ENCODE assay signal across 8 mouse cellular contexts in genomic region chr4:98382716-98383424, GRCm38 (mm10). TPM values are rescaled to one million over a fixed set of nuclear protein-coding genes. Genes with fewer than 3 reads are reported as not detected.
A peak's percentile ranks its signal among the peaks of the same experiment; 100 is the strongest.
DNase-seq lines count a peak whose midpoint lies in the region; ATAC-seq and TF ChIP-seq lines count a peak whose summit lies in the region.

TSS of gene Tm2d1 (minus strand) at chr4:98383306.

- no peaks in the 10 kb centered on the region for H3K79me2 ChIP-seq in CH12.LX (replicated peaks; ENCODE audit: control insufficient read depth, extremely low read depth, insufficient read depth, poor library complexity, severe bottlenecking)

- TF ChIP-seq CTCF in CH12.LX (conservative IDR thresholded peaks at IDR 0.05 in 1 of 2, IDR thresholded peaks at IDR 0.05 in 1 of 2; ENCODE audit: low read depth in 2 of 2, low read length in 2 of 2): no peak

- H3K27ac ChIP-seq in CH12.LX (ENCODE audit: insufficient read depth, low read depth): peak within 1 kb of the TSS; percentile 33
- peak within 1 kb of the TSS; percentile 97 for H3K27ac ChIP-seq in forebrain, embryonic 10.5 days
- H3K27ac ChIP-seq in heart, embryonic 14.5 days (replicated peaks in 1 of 2; ENCODE audit: control insufficient read depth in 1 of 2, insufficient read depth in 1 of 2, low read depth in 2 of 2, low read length in 2 of 2): peak within 1 kb of the TSS; percentile 75
- H3K27ac ChIP-seq in liver, embryonic 13.5 days: no peak within 1 kb of the TSS; the same call in 1 of the 2 replicates
- peak within 1 kb of the TSS; percentile 58; the same call in 1 of the 2 replicates for H3K27ac ChIP-seq in stomach, embryonic 14.5 days (ENCODE audit: low read length)

- DNase-seq in CH12.LX (ENCODE audit: extremely low read depth): peak; percentile 81
- peak; percentile 48 for DNase-seq in c-Kit-positive CD71-negative TER-119-negative erythroid progenitor cells, embryonic 14.5 days (ENCODE audit: low read depth)
- peak; percentile 83 for DNase-seq in forebrain, embryonic 10.5 days (ENCODE audit: extremely low spot score, low spot score)
- peak; percentile 89 for DNase-seq in kidney, postnatal 14 days
- DNase-seq in liver, embryonic 13.5 days: peak; percentile 64
- peak; percentile 75 to 82 for DNase-seq in natural killer cell, adult 2 months (ENCODE audit: low spot score in 2 of 2)

- in situ Hi-C loops in CH12.LX (cut with MboI; ENCODE audit: low pct_ligation_motif_present, low pct_unique_long_range_greater_than_20kb, low sequenced_read_pairs): loop anchor here (25.0 kb wide), 1 partner anchor 529 kb away; the partner anchor contains the start of gene Usp1

- peak within 1 kb of the TSS; percentile 77 for H3K4me2 ChIP-seq in CH12.LX (ENCODE audit: insufficient read depth, low read depth, poor library complexity, severe bottlenecking)
- peak within 1 kb of the TSS; percentile 72 for H3K4me2 ChIP-seq in heart, embryonic 14.5 days (ENCODE audit: low read length)
- peak within 1 kb of the TSS; percentile 74 for H3K4me2 ChIP-seq in liver, embryonic 13.5 days
- H3K4me2 ChIP-seq in stomach, embryonic 14.5 days (replicated peaks; ENCODE audit: low read depth, low read length): peak within 1 kb of the TSS; percentile 45

- peak; percentile 93 for TF ChIP-seq POLR2A in CH12.LX (IDR thresholded peaks at IDR 0.05; ENCODE audit: low read depth, low read length)

- dilution Hi-C loops in CH12.LX (cut with MboI; ENCODE audit: extremely low pct_ligation_motif_present, extremely low pct_unique_long_range_greater_than_20kb, low sequenced_read_pairs): no loop called here

- peak within 1 kb of the TSS; percentile 89 to 98 (median 92) for H3K4me3 ChIP-seq in CH12.LX (replicated peaks in 1 of 3; ENCODE audit: low read depth in 2 of 3, low read length in 2 of 3, poor library complexity in 1 of 3)
- peak within 1 kb of the TSS; percentile 97 for H3K4me3 ChIP-seq in forebrain, embryonic 10.5 days
- H3K4me3 ChIP-seq in heart, embryonic 14.5 days (ENCODE audit: control insufficient read depth in 1 of 2, insufficient read depth in 1 of 2, low read depth in 1 of 2, low read length in 2 of 2): peak within 1 kb of the TSS; percentile 84 to 100
- H3K4me3 ChIP-seq in liver, embryonic 13.5 days (replicated peaks): peak within 1 kb of the TSS; percentile 80
- H3K4me3 ChIP-seq in stomach, embryonic 14.5 days (ENCODE audit: low read depth, low read length): peak within 1 kb of the TSS; percentile 91

- peak; percentile 83 for ATAC-seq in heart, embryonic 14.5 days (ENCODE audit: insufficient number of reproducible peaks, insufficient read depth, low FRiP score, low read depth)
- peak; percentile 95 for ATAC-seq in liver, embryonic 13.5 days (ENCODE audit: low read depth)
- ATAC-seq in stomach, embryonic 14.5 days (ENCODE audit: insufficient number of reproducible peaks, insufficient read depth, low FRiP score, low read depth): peak; percentile 97

- H3K9ac ChIP-seq in CH12.LX (ENCODE audit: insufficient read depth, low read depth): peak within 1 kb of the TSS; percentile 98
- peak within 1 kb of the TSS; percentile 94 for H3K9ac ChIP-seq in heart, embryonic 14.5 days (ENCODE audit: low read length)
- peak within 1 kb of the TSS; percentile 81 for H3K9ac ChIP-seq in liver, embryonic 13.5 days
- peak within 1 kb of the TSS; percentile 92 for H3K9ac ChIP-seq in stomach, embryonic 14.5 days (replicated peaks; ENCODE audit: low read depth, low read length)

- H3K36me3 ChIP-seq in CH12.LX (replicated peaks in 1 of 2; ENCODE audit: control insufficient read depth in 1 of 2, insufficient read depth in 1 of 2, low read length in 1 of 2): peaks cover 5 to 14% of the 10 kb centered on the region in 2 experiments
- peaks cover 17% of the 10 kb centered on the region for H3K36me3 ChIP-seq in forebrain, embryonic 10.5 days (replicated peaks)
- peaks cover 14% of the 10 kb centered on the region for H3K36me3 ChIP-seq in heart, embryonic 14.5 days (ENCODE audit: control insufficient read depth, insufficient read depth, low read length)
- H3K36me3 ChIP-seq in liver, embryonic 13.5 days: 0 out of 2 replicates have a peak, but pooled peaks cover 4% of the 10 kb centered on the region
- H3K36me3 ChIP-seq in stomach, embryonic 14.5 days (ENCODE audit: control insufficient read depth, insufficient read depth, low read length): peaks cover 4% of the 10 kb centered on the region; the same call in 1 of the 2 replicates

- peaks cover 0 to 16% of the 10 kb centered on the region in 2 experiments; a peak in 2 of 4 replicates for H3K4me1 ChIP-seq in CH12.LX (ENCODE audit: control insufficient read depth in 1 of 2, insufficient read depth in 2 of 2)
- peaks cover 10% of the 10 kb centered on the region for H3K4me1 ChIP-seq in forebrain, embryonic 10.5 days
- peaks cover 0 to 7% of the 10 kb centered on the region in 2 experiments; a peak in 1 of 4 replicates for H3K4me1 ChIP-seq in heart, embryonic 14.5 days (ENCODE audit: control insufficient read depth in 2 of 2, insufficient read depth in 2 of 2, low read length in 2 of 2)
- H3K4me1 ChIP-seq in liver, embryonic 13.5 days (replicated peaks): peaks cover 13% of the 10 kb centered on the region
- H3K4me1 ChIP-seq in stomach, embryonic 14.5 days (ENCODE audit: control insufficient read depth, insufficient read depth, low read length): no peaks in the 10 kb centered on the region

- WGBS in forebrain, embryonic 10.5 days: 1% methylated on average over 46 of the region's 46 CpGs
- WGBS in heart, embryonic 14.5 days: under 1% methylated on average over 46 of the region's 46 CpGs
- WGBS in liver, embryonic 13.5 days (ENCODE audit: insufficient replicate concordance): under 1% methylated on average over 40 of the region's 46 CpGs
- WGBS in stomach, embryonic 14.5 days: under 1% methylated on average over 46 of the region's 46 CpGs

- no peaks in the 10 kb centered on the region for H3K27me3 ChIP-seq in CH12.LX (replicated peaks)
- H3K27me3 ChIP-seq in forebrain, embryonic 10.5 days (ENCODE audit: poor library complexity, severe bottlenecking): peaks cover 6% of the 10 kb centered on the region; the same call in 1 of the 2 replicates
- no peaks in the 10 kb centered on the region for H3K27me3 ChIP-seq in heart, embryonic 14.5 days (ENCODE audit: control insufficient read depth, insufficient read depth, low read length)
- no peaks in the 10 kb centered on the region for H3K27me3 ChIP-seq in liver, embryonic 13.5 days
- H3K27me3 ChIP-seq in stomach, embryonic 14.5 days (ENCODE audit: control insufficient read depth, insufficient read depth, low read length): no peaks in the 10 kb centered on the region

- no peak for TF ChIP-seq RAD21 in CH12.LX (IDR thresholded peaks at IDR 0.05; ENCODE audit: low read depth, low read length)

- no peaks in the 10 kb centered on the region for H3K9me3 ChIP-seq in CH12.LX (replicated peaks; ENCODE audit: low read length)
- H3K9me3 ChIP-seq in forebrain, embryonic 10.5 days: no peaks in the 10 kb centered on the region
- H3K9me3 ChIP-seq in heart, embryonic 14.5 days (ENCODE audit: control insufficient read depth, low read length): no peaks in the 10 kb centered on the region
- H3K9me3 ChIP-seq in liver, embryonic 13.5 days (replicated peaks): no peaks in the 10 kb centered on the region
- no peaks in the 10 kb centered on the region for H3K9me3 ChIP-seq in stomach, embryonic 14.5 days (ENCODE audit: control insufficient read depth, low read depth, low read length)

- TF ChIP-seq EP300 in CH12.LX (IDR thresholded peaks at IDR 0.05; ENCODE audit: low read length): no peak

TF ChIP-seq in CH12.LX, 34 proteins besides CTCF, POLR2A, EP300 and RAD21 (continues in another document):
- peak; percentile 98 for TF ChIP-seq NELFE (IDR thresholded peaks at IDR 0.05; ENCODE audit: low read depth, low read length)
- 0 out of 2 replicates have a peak, but pooled peaks have one; percentile 27 for TF ChIP-seq CHD2 (IDR thresholded peaks at IDR 0.05; ENCODE audit: low read length)
- no peak for TF ChIP-seq CHD1 (IDR thresholded peaks at IDR 0.05; ENCODE audit: low read depth, low read length)
- TF ChIP-seq ZC3H11A (IDR thresholded peaks at IDR 0.05; ENCODE audit: low read depth, low read length): no peak
- peak; percentile 93 for TF ChIP-seq SIN3A (IDR thresholded peaks at IDR 0.05; ENCODE audit: low read length)
- no peak; the same call in 1 of the 2 replicates for TF ChIP-seq MAX (IDR thresholded peaks at IDR 0.05; ENCODE audit: low read length)
- TF ChIP-seq MYC (IDR thresholded peaks at IDR 0.05; ENCODE audit: low read depth, low read length): no peak
- peak; percentile 60; the same call in 1 of the 2 replicates for TF ChIP-seq POLR2AphosphoS2 (IDR thresholded peaks at IDR 0.05; ENCODE audit: low read depth, low read length)
- TF ChIP-seq MEF2A (IDR thresholded peaks at IDR 0.05; ENCODE audit: borderline replicate concordance, low read depth, low read length): 0 out of 2 replicates have a peak, but pooled peaks have one; percentile 52
- no peak for TF ChIP-seq MAZ (IDR thresholded peaks at IDR 0.05; ENCODE audit: low read depth, low read length)
- TF ChIP-seq BHLHE40 (IDR thresholded peaks at IDR 0.05; ENCODE audit: low read depth, low read length): peak; percentile 27; the same call in 1 of the 2 replicates
- no peak for TF ChIP-seq JUN (IDR thresholded peaks at IDR 0.05; ENCODE audit: insufficient read depth, low read depth, low read length)
- TF ChIP-seq HCFC1 (IDR thresholded peaks at IDR 0.05; ENCODE audit: low read depth, low read length): peak; percentile 80
- TF ChIP-seq MAFK (IDR thresholded peaks at IDR 0.05; ENCODE audit: insufficient replicate concordance, low read length): no peak
- TF ChIP-seq ETS1 (conservative IDR thresholded peaks at IDR 0.05; ENCODE audit: low read depth, low read length): no peak
- peak; percentile 93 for TF ChIP-seq ELF1 (IDR thresholded peaks at IDR 0.05; ENCODE audit: low read depth, low read length)
- no peak for TF ChIP-seq JUND (conservative IDR thresholded peaks at IDR 0.05; ENCODE audit: low read depth, low read length)
- TF ChIP-seq ZMIZ1 (IDR thresholded peaks at IDR 0.05; ENCODE audit: low read depth, low read length): peak; percentile 95
- TF ChIP-seq PAX5 (IDR thresholded peaks at IDR 0.05; ENCODE audit: low read length): no peak
- no peak for TF ChIP-seq ZKSCAN1 (IDR thresholded peaks at IDR 0.05; ENCODE audit: borderline replicate concordance, low read depth, low read length)
- peak; percentile 63; the same call in 1 of the 2 replicates for TF ChIP-seq MXI1 (IDR thresholded peaks at IDR 0.05; ENCODE audit: low read depth, low read length)

RNA-seq across cellular contexts. Expression of gene Tm2d1, which starts in this region (rescaled TPM):
- total RNA-seq in CH12.LX (2012; rRNA removed): 14.8 and 16.0 TPM in 2 replicates
- total RNA-seq in CH12.LX (2014; rRNA removed): 37.1 and 42.6 TPM in 2 replicates
- polyA plus RNA-seq in CH12.LX (2012; ENCODE audit: insufficient read length, low read depth): 45.3 and 54.9 TPM in 2 replicates
- polyA plus RNA-seq in forebrain, embryonic 10.5 days (2016; fragmentation: Nextera tagmentation; extraction: Ambion mirVana): 64.3 and 68.2 TPM in 2 replicates
- 106 and 115 TPM in 2 replicates for polyA plus RNA-seq in heart, embryonic 14.5 days (2014; fragmentation: Nextera tagmentation; extraction: Ambion mirVana)
- 35.5 and 36.2 TPM in 2 replicates for polyA plus RNA-seq in liver, embryonic 13.5 days (2015; fragmentation: Nextera tagmentation; extraction: Ambion mirVana)
- polyA plus RNA-seq in stomach, embryonic 14.5 days (2014; fragmentation: Nextera tagmentation; extraction: Ambion mirVana): 86.4 and 89.2 TPM in 2 replicates
